Mouse (Mus musculus) right cerebral cortex, adult 2 months (tissue): ENCODE measurements around the gene Shisa8.
A peak's percentile ranks its signal among the peaks of the same experiment; 100 is the strongest.

ENCODE experiments used
- DNase-seq, 2 experiments: peaks; one replicate each; pipeline ENCODE4 v3.0.0; 2021 to 2022; ENCODE audit warnings: low spot score in 2 of 2

The Shisa8 gene

DNA sequence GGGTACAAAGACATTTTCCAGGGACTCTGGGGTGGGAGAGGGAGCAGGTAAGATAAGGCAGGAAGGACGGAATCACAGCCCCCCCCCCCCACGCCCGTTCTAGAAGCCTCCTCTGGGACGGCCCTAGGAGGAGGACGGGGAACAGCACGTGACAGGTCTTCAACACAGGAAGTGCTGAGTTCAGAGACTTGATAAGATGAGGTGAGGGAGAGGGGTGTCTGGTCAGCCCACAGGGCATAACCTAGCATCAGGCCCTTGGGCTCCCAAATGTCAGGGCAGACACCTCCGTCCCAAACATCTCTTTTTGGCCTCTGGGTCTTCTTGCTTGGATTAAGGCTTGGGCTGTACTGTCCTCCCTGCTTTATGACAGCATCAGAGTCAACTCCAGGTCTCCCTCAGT lies 10.6 kb upstream of the Shisa8 start:
- no peak for DNase-seq

DNA sequence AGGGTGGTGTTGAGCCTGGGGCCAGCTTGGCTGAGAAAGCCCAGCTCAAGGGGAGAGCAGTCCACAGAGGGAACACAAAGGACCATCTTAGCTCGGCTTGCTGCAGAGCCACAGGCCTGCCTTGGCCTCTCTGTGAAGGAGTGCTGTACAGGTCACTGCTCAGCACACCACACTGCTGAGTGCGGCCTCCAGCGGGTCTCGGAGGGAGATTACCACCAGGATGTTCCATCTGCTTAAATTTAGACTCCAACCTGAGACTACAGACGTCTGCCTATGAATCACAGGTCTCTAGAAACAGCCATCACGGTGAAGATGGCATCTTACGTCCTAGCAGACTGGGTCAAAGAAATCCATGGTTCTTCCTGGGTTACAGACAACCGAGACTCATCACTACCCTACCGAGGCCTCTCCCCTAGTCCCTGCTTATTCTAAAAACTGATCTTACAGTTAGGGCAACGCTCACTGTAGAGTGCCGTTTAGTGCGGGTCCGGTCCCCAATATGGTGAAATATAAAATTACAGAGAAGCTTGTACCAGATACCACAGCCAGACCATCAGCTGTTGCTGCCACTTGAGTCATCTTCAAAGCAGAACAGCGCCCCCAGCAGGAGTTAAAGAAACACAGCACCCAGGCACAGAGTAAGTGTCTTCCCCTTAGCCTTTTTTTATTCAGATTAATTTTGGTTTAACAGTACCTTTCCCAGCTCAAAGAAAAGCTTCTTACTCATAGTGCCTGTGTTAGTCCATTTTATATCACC lies 8.7 kb upstream of the Shisa8 start:
- no peak for DNase-seq

DNA sequence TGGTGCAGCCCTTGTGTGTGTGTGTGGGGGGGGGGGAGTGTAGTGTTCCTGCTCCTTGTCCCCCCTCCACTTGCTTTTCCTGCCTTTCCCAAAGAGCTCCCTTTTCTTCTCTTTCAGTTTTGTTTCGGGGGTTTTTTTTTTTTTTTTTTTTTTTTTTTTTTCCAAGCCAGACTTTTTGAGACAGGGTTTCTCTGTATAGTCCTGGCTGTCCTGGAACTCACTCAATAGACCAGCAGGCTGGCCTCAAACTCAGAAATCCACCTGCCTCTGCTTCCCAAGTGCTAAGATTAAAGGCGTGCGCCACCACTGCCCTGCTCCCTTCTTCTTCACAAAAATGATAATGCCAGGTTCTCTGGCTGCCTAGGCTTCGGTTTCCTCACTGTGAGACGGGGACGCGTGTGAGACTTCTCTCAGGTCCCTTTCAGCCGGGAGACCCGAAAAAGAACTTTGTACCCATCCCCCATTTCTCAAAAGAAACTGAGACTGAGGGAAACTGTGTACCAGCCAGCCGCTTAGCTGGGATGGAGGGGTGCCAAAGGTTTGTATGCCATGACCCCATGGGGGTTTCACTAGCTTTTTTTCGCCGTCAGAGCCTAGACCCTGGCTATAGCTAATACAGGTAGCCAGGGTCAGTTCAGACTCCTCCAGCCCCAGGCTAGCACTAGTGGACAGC lies 7.5 kb upstream of the Shisa8 start:
- DNase-seq, result no peak

DNA sequence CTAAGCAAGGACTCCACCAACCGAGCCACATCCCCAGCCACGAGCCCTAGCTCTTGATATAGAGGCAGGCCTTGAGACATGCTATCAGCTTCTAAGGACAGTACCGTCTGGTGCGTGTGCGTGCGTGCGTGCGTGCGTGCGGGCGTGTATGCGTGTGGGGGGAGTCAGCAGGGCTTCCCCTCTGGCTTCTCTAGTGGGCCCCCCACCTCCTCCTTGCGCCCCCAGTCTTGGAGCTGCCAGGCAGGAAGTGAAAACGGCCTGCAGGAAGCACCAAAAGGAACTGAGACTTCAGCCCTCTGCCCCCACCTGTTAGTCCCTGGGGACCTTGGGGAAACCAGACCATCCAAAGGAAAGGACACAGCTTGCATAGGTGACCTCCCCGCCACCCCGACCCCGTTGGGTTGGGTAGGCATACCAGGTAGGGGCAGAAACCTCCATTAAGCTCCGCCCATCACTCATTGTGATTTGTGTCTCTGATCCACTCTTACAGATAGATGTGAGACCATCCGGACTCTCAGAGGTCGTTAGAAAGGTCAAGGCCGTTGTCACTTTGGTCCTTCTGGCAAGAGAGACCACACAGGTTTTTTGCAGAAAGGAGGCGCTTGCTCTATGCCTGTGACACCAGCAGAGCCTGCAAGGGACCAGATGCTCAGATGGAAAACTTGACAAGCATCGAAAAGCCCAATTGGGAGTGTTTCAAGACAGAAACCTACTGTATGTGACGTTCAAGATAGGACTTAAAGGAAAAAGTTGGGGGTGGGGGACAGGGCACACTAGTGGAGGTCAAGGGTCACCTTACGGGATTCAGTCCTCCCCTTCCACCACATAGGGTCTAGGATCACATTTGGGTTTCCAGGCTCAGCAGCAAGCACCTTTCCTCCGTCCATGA lies 6.4 kb upstream of the Shisa8 start:
- DNase-seq, result no peak

DNA sequence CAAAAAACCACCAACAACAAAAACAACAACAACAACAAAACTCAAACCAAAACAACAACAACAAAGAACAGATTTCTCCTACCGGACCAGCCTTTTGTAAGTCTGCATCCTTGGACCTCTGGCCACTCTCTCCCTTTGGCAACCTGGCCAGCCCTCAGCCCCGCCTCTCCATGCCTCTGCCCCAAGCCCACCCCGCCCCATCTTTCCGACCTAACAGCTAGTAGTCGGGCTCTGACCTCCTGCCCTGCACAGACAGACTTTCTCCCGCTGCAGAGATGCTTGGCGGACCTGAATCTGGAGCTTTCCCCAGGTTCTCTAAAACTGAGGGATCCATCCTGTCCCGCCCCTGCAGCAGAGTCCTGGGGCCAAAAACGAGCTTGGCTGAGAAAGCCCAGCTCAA lies 5.4 kb upstream of the Shisa8 start:
- no peak for DNase-seq

DNA sequence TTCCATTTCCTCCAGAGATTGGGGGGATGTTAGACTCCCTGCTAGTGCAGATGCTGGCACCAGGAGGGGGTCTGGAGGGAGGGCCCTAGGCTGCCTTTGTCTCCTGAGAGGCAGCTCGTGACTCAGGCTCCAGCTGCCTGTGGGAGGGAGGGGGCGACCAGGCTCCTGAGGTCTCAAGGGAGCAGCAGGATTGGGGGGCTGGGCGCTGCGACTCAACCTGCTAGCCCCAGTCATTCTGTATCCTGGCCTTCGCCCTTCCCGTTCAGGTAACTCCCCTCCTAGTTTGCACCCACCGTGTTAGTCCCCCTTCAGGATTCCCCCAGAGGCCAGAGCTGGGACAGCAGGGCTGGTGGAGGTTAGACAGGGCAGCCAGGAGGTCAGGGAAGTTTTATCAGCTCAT lies 4.4 kb upstream of the Shisa8 start:
- DNase-seq, result no peak

DNA sequence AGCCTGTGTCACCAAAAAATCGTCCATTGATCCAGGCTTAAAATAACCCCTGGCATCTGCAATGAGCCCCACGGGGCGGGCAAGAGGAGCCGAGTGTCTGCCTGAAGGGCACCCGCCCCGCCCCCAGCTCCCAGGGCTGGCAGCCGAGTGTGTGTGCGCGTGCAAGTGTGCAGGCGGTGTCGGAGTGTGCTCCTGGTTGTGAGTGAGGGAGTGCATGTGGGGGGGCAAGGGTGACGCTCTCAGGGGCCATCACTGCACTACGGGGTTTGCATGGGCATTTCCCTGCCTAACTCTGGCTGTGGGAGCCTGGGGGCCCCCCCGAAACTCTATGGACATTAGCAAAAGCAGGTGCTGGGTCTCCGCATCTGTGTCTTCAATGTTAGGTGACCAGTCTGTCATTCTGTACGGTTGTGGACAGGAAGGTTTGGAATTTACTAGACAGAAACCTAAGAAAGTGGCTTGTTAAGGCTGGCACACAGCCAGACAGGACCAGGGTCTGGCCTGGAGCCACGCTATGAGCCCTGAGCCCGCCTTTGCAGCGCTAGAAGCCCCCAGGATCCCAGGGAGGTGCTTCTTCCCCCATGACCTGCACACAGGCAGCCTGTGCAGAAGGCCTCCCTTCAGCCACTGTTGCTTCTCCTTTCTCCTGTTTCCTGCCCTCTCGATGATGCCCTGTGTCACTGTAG lies 3.7 kb upstream of the Shisa8 start:
- DNase-seq, result no peak

DNA sequence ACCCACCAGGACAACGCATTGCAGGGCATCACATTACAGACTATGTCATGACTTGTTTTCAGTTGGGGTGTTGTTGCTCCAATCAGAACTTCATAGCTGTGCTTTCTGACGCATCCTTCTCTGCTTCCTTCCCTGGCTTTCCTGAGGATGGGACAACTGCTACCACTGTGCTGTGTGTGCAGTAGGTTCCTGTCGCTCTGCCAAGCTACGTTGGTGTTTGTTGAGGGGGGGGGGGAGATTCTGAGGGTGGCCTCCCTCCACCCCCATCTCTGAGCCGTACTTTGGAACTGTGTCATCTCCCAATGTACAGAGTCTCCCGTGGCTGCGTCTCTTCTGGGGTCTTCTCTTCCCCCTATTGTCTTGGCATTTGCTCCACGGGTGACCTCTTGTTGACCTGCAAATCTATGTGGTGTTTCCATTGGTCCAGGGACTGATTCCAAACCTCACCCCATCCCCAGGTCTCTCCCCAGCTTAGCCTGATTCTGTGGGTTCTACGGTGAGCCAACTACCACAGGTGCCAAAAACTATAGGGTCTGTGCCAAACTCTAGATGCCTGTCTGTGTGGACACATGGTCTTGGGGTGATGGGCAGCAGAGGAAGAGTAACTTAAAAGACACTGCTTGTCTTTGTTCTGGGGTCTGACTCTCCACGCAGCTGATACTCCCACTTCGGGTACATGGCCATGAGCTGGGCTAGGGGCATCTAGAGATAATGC lies 2.9 kb upstream of the Shisa8 start:
- no peak for DNase-seq

DNA sequence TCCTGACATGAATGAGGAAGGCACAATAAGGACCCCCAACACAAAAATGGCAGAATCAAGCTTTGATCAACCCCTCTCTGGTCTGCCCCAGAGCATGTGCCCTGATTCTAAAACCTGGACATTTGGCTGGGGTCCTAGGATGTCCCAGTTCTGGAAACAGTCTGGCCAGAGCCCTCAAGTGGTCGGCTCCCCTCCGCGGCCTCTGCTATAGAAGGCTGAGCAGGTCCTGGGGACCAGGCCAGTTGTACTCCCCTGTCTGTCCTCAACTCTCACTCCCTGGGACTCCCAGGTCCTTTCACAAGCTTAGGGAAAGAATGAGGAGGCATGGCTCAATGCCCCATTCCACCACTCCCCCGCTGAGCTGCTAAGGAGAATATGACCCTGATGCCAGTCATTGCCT lies 607 bp upstream of the Shisa8 start:
- DNase-seq, result no peak

DNA sequence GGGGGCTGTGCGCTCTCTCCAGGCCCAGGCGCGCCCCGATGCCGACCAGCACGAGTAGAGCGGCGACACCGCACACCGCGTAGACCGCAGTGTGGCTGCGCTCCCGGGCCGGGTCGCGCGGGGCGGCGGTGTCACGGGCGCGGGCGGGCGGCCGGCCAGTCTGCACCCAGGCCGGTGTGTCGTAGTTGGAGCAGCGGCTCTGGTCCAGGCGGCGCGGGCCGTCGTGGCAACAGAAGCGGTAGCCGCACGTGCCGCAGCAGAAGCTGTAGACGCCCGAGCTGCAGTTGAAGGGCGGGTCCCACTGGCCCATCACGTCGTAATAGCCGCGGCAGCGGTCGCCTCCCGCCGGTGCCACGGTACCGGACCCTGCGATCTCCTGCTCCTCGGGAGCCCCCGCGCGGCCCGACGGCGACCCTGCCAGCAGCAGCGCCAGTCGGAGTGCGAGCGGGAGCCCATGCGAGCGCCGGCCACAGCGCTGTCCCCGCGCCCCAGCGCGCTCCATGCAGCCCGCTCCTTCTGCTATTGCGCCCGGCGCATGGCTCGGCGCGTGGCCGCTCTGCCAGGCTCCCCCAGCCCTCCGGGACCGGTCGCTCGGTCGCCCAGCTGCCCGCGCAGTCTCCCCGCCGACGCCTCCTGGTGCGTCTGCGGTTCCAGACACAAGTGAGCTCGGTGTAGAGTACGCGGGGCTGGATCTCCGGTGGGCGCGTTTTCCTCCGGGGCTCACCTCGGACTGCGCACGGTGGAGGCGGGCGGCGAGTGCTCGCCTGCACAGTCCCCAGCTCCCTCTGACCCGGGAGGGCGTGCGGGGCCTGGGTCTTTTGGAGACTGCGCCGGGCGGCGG lies 484 bp downstream of the Shisa8 start:
- DNase-seq, result no peak

DNA sequence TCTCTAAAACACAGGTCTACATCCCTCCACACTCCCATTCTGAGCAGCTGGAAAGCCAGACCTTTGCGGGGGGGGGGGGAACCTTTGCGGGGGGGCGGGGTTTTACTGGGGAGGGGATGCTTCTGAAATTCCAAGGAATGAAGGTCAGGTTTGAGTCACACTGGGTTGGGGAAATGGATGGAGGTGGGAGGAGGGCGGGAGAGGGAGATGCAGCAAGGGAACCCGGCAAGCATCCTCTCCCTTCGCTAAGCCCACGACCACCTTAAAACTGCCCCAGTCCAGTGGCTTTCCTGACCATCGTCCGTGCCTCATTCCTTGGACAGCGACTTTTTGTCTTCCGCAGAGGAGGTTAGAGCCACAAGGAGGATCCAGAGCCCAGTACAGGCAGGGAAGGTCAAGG lies 1.3 kb downstream of the Shisa8 start:
- DNase-seq, result no peak

DNA sequence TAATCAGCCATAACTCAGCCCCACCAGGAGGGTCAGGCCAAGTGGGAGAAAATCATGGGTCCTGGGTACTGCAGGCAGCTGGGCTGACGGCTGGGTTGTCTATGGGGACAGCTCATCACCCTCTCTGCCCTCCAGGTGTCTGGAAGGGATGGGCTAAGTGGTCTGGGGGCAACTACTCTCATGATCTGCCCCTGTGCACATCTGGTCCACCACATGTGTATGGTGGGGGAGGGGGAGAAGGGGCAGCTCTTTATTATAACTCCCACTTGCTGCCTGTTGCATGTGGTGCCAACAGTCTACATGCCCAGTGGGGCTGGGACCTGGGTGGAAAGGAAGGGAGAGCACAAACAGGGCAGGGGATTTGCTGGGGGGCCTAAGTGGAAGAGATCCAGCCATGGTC lies 1.8 kb downstream of the Shisa8 start:
- DNase-seq, result no peak

DNA sequence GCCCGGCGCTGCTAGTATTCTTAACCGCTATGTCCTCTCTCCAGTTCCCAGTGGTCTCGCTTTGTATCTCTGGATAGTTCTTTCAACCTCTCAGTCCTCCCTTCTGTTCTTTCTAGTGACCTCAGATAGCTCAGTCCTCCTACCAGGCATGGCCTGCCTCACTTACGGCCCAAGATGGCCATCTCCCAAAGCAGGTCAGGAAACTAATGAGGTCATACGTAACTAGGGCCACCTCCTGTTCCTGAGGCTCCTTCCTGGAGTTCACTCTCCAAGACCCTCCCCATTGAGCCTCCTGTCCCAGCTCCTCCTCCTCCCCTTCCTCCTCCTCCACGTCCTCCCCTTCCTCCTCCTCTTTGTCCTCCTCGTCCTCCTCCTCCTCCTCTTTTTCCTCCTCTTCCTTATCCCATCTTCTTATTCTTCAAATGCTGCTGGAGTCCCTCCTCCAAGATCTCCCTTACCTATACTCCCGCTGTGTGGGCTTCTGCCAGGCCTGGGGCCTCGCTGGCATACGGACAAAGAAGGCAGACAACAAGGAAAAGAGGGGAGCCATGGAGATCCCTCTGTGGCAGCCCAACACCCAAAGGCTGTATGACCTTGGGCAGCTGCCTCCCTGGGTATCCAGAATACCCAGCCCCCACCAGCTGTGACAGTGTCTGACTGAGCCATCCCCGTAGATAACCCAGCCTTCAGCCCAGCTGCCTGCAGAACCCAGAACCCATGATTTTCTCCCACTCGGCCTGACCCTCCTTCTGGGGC lies 3.1 kb downstream of the Shisa8 start:
- DNase-seq, result no peak

DNA sequence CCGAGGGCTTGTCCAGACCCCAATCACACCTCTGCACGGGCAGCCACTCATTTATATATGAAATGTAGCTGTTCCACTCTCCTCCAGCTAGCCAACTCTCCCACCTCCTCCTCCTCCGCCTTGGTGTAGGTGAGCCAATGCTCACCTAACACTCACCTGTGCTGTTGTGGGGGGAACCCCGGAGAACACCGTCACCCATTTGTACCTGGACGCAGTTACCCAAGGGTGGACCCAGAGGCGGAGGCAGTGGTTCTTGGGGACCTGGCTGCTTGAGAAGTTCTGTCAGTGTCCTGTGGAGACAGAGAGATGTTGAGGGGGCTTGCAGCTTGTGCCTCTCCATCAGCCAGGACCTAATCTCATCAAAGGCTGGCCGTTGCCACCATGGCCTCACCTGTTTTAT lies 4.3 kb downstream of the Shisa8 start:
- DNase-seq, result no peak

DNA sequence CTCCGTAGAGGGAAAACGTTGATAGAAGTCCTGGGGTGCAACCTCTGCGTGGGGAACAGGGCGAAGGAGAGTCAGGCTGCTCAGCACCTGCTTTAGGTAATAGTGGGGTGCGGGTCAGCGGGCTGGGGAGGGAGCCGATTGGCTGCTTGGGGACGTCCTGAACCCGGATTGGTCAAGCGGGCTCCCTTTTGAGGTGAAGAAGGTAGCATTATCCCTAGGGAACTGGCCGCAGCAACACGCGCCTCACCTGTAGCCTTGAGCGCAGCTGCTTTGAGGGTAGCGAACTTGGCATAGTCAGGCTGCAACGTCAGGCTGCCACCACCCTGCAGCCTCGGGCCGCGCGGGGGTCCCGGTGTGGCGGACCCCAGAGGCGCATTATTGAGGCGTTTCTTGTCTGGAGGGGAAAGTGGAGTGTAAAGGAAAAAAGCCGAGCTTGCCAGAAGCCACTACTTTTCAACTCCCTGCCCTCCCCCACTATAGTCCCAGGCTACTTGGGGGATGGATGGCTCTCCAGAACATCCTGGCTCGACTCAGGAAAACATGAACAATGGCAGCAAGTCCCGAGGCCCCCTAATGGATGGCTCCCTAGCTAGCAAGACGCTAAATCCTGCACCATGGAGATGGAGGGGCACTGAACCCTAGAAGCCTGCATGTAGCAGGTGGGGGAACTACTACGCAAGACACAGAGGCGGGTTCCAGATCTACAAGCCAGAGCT lies 5.0 kb downstream of the Shisa8 start:
- DNase-seq, result no peak

DNA sequence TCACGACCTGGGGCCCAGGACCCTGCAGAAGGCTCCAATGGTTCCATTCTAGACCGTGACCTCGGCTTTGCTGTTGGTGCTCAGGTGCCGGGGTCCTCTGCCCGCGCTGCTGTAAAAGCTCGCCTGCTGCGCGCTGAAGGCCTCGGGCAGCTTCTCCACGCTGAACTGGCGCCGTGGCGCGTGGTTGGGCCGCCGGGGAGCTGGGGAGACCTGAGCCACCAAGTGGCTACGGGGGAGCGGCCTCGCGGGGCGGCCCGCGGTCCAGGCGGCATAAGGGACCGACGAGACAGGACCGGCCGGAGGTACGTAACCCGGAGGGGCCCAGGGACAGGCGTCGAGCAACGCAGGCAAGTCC lies 5.5 kb downstream of the Shisa8 start:
- no peak for DNase-seq

DNA sequence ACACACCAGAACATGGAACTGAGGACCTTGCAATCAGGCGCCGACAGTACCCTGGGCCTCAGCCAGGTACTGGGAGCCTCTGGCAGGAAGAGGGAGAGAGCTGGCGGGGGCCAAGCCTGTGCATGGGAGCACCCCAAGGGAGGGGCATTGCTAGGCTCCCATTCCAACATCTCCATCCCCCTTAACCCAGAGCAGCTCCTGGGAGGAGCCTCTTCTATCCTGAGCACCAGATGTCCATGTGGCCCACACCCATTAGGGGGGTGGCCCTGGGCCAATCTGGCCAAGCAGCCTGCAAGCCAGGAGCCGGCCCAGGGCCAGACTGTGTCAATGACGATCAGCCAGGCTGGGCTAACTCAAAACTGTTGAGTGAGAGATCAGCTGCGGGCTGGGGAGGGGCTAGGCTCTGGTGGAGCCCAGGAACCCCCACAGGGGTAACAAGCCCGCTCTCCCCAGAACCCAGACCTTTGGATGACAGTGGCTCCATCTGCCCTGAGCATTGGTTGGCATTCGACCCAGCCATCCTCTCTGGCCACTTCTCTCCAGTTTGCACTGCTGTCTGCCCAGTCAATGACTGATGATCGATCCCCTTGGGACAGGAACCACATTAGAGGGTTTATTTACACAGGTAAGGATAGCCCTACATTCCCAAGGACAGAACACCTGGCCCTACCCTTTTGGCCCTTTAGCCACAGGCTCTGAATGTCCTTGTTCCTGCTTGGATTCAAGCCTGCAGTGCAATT lies 6.1 kb downstream of the Shisa8 start:
- DNase-seq, result peak in 1 of 2 experiments; percentile 36

DNA sequence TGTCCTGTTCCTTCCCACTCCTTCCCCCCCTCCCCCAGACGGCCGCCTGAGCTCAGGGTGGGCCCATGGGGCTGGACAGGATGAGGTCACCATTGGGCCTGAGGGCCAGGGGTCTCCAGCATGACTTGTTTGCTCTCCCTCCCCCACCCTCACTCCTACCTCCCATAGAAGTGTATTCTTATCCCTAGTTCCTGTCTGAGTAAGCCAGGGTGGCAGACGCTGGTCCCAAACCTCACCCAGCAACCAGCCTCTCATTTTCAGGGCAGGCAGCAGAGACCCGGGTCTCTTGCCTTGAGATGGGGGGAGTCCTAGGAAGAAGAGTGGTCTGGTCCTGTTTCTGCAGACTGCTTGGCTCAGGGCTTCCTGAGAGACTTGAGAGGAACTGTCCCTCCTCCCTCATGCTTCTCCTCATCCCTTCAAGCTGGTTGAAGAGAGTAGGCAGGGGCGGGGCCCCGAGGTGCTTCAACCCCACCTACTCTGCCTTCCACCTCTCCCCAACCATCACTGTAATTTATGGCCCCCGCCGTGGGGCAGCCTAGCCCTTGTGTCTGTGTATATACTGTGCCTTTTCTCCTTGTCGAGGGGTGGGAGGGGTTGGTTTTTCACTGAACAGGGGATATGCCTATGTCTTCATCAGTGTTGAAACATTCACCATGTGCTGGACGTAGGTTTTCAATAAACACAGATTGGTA lies 7.8 kb downstream of the Shisa8 start:
- no peak for DNase-seq
